Mouse (Mus musculus) small intestine, adult 2 months (tissue): ENCODE results near the gene Clec16a. TPM values are rescaled to one million over a fixed set of nuclear protein-coding genes. Genes with fewer than 3 reads are reported as not detected.

Experiments
- H3K27ac ChIP-seq: fragments of 200-500 bp; 2 replicates; pipeline ENCODE4 v1.5.1; 2012; ENCODE audit warnings: low read depth, low read length, control low read depth, inconsistent platforms; ENCODE audit not compliant: insufficient read depth
- H3K27me3 ChIP-seq: fragments of 200-500 bp; 2 replicates; pipeline ENCODE4 v1.6.1; 2012; ENCODE audit warnings: mild to moderate bottlenecking, moderate library complexity, low read length, inconsistent platforms; ENCODE audit not compliant: control insufficient read depth, insufficient read depth
- H3K36me3 ChIP-seq: fragments of 200-500 bp; 2 replicates; pipeline ENCODE4 v1.6.1; 2012; ENCODE audit warnings: mild to moderate bottlenecking, low read length, control low read depth, inconsistent platforms; ENCODE audit not compliant: control insufficient read depth, insufficient read depth
- H3K4me1 ChIP-seq: fragments of 200-500 bp; 2 replicates; pipeline ENCODE4 v1.6.1; 2012; ENCODE audit warnings: low read length, inconsistent platforms, mixed read lengths; ENCODE audit not compliant: control insufficient read depth, insufficient read depth, insufficient read length
- H3K4me3 ChIP-seq: fragments of 200-500 bp; 2 replicates; pipeline ENCODE4 v1.5.1; 2012; ENCODE audit warnings: low read depth, mild to moderate bottlenecking, control low read depth, inconsistent platforms, low read length, moderate library complexity
- CTCF ChIP-seq: fragments of 200-500 bp; IDR thresholded peaks from 2 replicates; pipeline ENCODE4 v1.5.1; 2012; ENCODE audit warnings: low read depth, mild to moderate bottlenecking, control low read depth, inconsistent platforms, low read length, moderate library complexity, mixed read lengths; ENCODE audit not compliant: insufficient replicate concordance, insufficient read length; ENCODE audit errors: extremely low read depth
- POLR2A ChIP-seq: fragments of 200-500 bp; IDR thresholded peaks from 2 replicates; pipeline ENCODE4 v1.6.1; 2012; ENCODE audit warnings: low read depth, mild to moderate bottlenecking, control low read depth, inconsistent platforms, low read length, moderate library complexity
- WGBS: fragments of 180-500 bp; shearing (Covaris S2); methylation state at CpG from one replicate; pipeline ENCODE4 v1.1.7; 2018; 5-methylcytosine and 5-hydroxymethylcytosine counted together
- polyA plus RNA-seq: library from polyadenylated mRNA; depleted of rRNA; stranded (reverse); fragments of >200 nt; gene quantifications from 2 replicates; pipeline ENCODE4 v1.2.3, GENCODE M21; 2012

Clec16a gene
- polyA plus RNA-seq, 1 experiment = 14.3 TPM

DNA sequence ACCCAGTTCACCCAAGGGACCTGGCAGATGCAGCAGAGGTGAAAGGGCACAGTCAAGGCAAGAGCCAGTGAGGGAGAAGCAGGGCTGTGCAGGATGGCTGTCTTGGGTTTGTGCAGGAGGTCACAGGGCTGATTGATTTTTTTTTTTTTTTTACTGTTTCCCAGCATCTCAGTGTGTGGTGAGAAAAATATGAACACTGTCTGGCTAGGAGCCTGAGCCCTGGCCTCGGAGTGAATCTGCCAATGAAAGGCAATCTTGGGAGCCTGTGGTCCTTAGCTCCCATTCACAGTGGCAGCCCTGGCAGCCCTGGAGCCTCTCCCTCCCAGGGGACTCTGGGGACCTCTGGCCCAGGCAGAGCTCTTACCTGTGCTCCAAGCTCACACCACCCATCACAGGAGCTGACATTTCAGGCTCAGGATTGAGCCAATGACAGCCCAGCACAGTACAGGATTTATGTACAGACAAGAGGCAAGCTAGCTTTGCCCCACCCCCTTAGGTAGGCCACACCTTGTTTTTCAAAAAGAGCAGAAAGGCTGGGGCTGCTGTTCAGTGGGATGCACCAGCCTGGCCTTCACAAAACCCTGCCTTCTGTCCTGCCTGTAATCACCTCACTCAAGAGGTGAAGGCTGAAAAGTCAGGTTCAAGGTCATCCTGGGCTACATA lies 177.9 kb downstream of the Clec16a start:
- 52% methylated on average over 1 of the region's 1 CpGs for WGBS
- TF ChIP-seq POLR2A (no peak), CTCF (no peak)
- Histone ChIP-seq H3K27me3 (no peaks in the 10 kb centered on the region), H3K27ac (no peak overlapping the region), H3K36me3 (no peaks in the 10 kb centered on the region), H3K4me1 (no peaks in the 10 kb centered on the region), H3K4me3 (no peak overlapping the region)

DNA sequence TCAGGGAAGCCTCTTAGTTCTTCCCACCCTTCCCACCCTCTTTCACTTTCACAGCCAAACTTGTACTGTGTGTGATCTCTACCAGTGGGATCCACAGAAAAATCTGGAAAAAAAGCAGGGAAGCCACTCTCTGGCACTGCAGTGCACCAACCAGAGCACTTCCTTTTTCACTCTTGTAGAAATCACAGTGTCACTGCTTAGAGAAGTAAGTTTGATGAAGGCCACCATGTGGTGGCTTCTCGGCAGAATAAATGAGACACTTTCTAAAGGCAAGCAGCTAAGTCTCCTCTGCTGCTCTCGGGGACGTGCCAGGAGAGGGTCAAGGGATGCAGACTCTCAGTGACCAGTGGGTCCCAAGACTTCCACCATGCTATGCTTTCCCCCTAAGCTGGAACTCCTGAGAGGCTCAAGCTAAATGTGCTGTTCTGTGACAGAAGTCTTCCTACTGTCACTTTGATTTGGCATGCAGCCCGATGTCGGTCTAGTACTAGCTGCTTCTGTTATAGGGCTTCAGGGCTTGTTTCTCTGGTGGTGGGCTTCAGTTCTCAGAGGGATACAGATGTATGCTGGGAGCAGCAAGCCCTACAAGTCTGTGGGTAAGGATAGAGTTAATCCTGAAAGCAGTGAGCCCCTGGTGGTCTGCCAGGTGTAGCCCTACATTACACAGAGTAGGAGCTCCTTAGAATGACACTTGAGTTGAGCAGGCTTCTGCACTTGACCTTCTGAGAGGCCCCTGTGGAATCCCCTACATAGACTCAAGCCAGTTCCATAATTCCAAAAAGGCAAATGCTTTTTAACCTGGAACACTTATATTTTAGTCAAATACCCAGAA lies 178.9 kb downstream of the Clec16a start:
- H3K27ac ChIP-seq = no peak overlapping the region
- TF ChIP-seq CTCF (no peak), POLR2A (no peak)
- no peaks in the 10 kb centered on the region for H3K27me3 ChIP-seq
- no peaks in the 10 kb centered on the region for H3K36me3 ChIP-seq
- H3K4me3 ChIP-seq = no peak overlapping the region
- WGBS = 83% methylated on average over 5 of the region's 5 CpGs
- H3K4me1 ChIP-seq = no peaks in the 10 kb centered on the region

DNA sequence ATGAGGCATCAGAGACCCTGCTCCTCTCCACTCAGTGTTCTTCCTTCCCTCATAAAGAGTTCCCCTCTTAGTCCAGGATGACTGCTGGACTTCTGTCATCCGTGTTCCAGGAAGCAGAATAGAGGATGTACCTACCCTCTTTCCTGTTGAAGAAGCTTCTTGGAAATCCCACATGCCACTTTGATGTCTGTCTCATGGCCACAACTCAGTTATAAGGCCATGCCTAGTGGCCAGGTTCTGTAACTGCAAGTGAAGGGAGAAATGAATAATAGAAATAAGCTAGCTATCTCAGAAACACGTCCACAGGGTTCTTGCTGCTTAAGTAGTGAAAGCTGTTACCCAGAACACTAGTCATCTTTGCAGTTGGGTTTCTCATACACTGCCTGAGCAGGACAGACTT lies 180.0 kb downstream of the Clec16a start:
- WGBS = 67% methylated on average over 2 of the region's 2 CpGs
- Histone ChIP-seq H3K4me3 (no peak overlapping the region), H3K36me3 (no peaks in the 10 kb centered on the region), H3K27ac (no peak overlapping the region), H3K4me1 (no peaks in the 10 kb centered on the region), H3K27me3 (no peaks in the 10 kb centered on the region)
- TF ChIP-seq POLR2A = no peak
- no peak for TF ChIP-seq CTCF

DNA sequence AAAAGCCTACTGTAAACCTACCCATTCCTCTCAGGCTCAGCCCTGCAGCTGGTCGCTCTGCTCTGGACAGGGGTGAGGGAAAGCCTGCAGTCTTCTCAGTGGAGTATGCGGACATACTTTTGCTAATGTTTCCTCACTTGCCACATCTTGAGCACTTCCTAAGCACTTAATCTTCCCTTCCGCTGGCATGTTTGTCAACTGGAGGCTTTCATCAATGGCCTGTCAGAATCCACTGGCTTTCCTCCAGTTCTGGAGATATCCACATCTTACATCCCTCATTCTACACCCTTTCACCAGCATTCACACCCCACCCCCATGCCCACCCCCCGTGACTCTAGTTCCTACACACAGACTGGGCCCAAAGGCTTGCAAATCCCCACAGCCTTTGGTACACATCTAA lies 182.5 kb downstream of the Clec16a start:
- no peak for TF ChIP-seq CTCF
- TF ChIP-seq POLR2A = no peak
- 91% methylated on average over 4 of the region's 4 CpGs for WGBS
- Histone ChIP-seq H3K36me3 (no peaks in the 10 kb centered on the region), H3K27ac (no peak overlapping the region), H3K27me3 (no peaks in the 10 kb centered on the region), H3K4me1 (peaks cover 15% of the 10 kb centered on the region), H3K4me3 (no peak overlapping the region)

DNA sequence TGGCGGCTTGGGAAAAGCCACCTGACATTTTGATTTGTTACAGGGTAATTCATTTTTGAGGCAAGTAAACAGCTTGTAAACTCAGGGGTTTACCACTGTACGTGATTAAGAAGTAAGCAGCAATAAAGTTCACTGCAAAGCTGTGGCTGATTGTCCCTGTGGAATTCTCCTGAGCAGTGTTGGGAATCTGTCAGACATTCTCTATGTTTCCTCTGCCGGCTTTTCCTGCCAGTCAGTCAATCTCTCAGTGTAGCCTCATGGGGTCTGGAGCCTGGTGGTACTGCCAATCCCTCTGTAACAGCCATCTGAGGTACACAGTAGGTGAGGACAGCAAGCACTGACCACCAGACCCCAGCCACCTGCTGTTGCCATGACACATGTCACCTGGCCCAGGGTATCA lies 183.7 kb downstream of the Clec16a start:
- no peak overlapping the region for H3K4me3 ChIP-seq
- TF ChIP-seq CTCF (no peak), POLR2A (no peak)
- WGBS = 75% methylated on average over 3 of the region's 3 CpGs
- peaks cover 18% of the 10 kb centered on the region for H3K4me1 ChIP-seq
- no peaks in the 10 kb centered on the region for H3K27me3 ChIP-seq
- H3K36me3 ChIP-seq = no peaks in the 10 kb centered on the region
- no peak overlapping the region for H3K27ac ChIP-seq

DNA sequence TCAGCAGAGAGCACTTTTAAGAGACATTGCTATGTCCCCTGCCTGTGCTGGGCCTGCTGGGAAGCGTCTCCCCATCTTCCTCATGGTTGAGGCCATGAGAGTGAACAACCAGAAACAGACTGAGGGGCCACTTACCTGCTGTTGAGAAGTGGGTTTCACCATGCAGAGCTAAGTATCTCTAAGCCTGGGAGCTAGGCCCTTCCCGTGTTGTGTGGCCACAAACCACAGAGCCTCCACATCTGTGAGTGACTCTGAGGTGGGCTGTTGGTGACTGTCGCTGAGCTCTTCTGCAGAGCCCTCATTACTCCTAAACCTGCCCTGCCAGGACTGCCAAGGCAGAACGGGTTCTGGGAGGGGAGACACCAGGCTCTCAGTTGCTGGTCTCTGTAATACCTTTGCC lies 185.8 kb downstream of the Clec16a start:
- Histone ChIP-seq H3K36me3 (no peaks in the 10 kb centered on the region), H3K27ac (no peak overlapping the region), H3K27me3 (no peaks in the 10 kb centered on the region), H3K4me1 (peaks cover 18% of the 10 kb centered on the region), H3K4me3 (no peak overlapping the region)
- 88% methylated on average over 4 of the region's 4 CpGs for WGBS
- TF ChIP-seq POLR2A (no peak), CTCF (no peak)

DNA sequence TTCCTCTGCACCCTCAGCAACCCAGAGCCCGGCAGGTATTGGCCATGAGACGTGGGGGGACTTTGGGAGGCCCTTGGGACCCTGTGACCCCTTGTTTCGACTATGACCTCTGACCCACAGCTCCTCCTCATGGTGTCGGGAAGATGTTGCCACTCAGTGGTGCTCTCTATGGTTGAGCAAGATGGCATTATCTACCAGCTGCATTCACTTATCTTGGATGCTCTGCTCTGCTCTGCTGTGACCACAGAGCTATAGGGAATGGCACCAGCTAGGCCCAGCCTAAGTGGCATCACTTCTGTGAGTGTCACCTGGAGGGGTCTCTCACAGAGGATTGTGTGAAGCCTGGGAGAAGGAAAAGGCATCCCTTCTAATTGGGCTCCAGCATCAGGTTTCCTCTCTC lies 186.6 kb downstream of the Clec16a start:
- Histone ChIP-seq H3K36me3 (no peaks in the 10 kb centered on the region), H3K4me3 (no peak overlapping the region), H3K4me1 (peaks cover 18% of the 10 kb centered on the region), H3K27ac (no peak overlapping the region), H3K27me3 (no peaks in the 10 kb centered on the region)
- WGBS = 90% methylated on average over 4 of the region's 4 CpGs
- TF ChIP-seq CTCF (no peak), POLR2A (no peak)
